Mouse (Mus musculus) embryonic facial prominence, embryonic 15.5 days (tissue): Measurements from ENCODE around the gene Tfip11. TPM values are rescaled to one million over a fixed set of nuclear protein-coding genes. Genes with fewer than 3 reads are reported as not detected.
"Not testable (repeated sequence)": the region's sequence is repeated elsewhere in the genome, so short reads cannot be mapped to it uniquely, and the experiment has no call there.

Source experiments
- ATAC-seq: fragments of 200-750 bp; cut with Nextera tagmentation; 2 replicates; pipeline ENCODE4 v1.8.0; 2017; ENCODE audit warnings: low read depth, moderate TSS enrichment; ENCODE audit not compliant: insufficient number of reproducible peaks, low FRiP score, low TSS enrichment
- H3K27ac ChIP-seq: fragments of 300-500 bp; sonication (generic); replicated peaks from 2 replicates; pipeline ENCODE4 v1.5.1; 2015; ENCODE audit warnings: mild to moderate bottlenecking, inconsistent platforms
- H3K27me3 ChIP-seq: fragments of 300-500 bp; sonication (generic); 2 replicates; pipeline ENCODE4 v1.6.1; 2015; ENCODE audit warnings: inconsistent platforms
- H3K36me3 ChIP-seq: fragments of 300-500 bp; sonication (generic); 2 replicates; pipeline ENCODE4 v1.6.1; 2015; ENCODE audit warnings: mild to moderate bottlenecking, inconsistent platforms
- H3K4me1 ChIP-seq: fragments of 300-500 bp; sonication (generic); 2 replicates; pipeline ENCODE4 v1.6.1; 2015; ENCODE audit warnings: inconsistent platforms
- H3K4me2 ChIP-seq: fragments of 300-500 bp; sonication (generic); replicated peaks from 2 replicates; pipeline ENCODE4 v1.6.1; 2015; ENCODE audit warnings: mild to moderate bottlenecking, inconsistent platforms
- H3K4me3 ChIP-seq: fragments of 300-500 bp; sonication (generic); replicated peaks from 2 replicates; pipeline ENCODE4 v1.5.1; 2015; ENCODE audit warnings: mild to moderate bottlenecking, inconsistent platforms
- H3K9ac ChIP-seq: fragments of 300-500 bp; sonication (generic); 2 replicates; pipeline ENCODE4 v1.6.1; 2015; ENCODE audit warnings: inconsistent platforms
- H3K9me3 ChIP-seq: fragments of 300-500 bp; sonication (generic); replicated peaks from 2 replicates; pipeline ENCODE4 v1.6.1; 2016; ENCODE audit warnings: inconsistent platforms
- WGBS: fragments of 180-500 bp; shearing (Covaris S2); methylation state at CpG from one replicate; pipeline ENCODE4 v1.1.7; 2015; 5-methylcytosine and 5-hydroxymethylcytosine counted together
- polyA plus RNA-seq: library from polyadenylated mRNA; unstranded; fragments of >200 nt; fragmentation: Nextera tagmentation; extraction: Ambion mirVana; gene quantifications from 2 replicates; pipeline ENCODE4 v1.2.1, GENCODE M21; 2015

Tfip11 gene
- polyA plus RNA-seq, 1 experiment from 2014 or later: 31.1 TPM

GRCm38 (mm10) chr5:112301694-112302093 lies 24.5 kb upstream of the Tfip11 start:
- H3K36me3 ChIP-seq: peaks cover 9% of the 10 kb centered on the region; the same call in 1 of the 2 replicates
- H3K27me3 ChIP-seq: no peaks in the 10 kb centered on the region
- H3K9me3 ChIP-seq: no peaks in the 10 kb centered on the region
- 0 out of 2 replicates have a peak, but pooled peaks cover 3% of the 10 kb centered on the region for H3K4me1 ChIP-seq
- no peak overlapping the region for H3K9ac ChIP-seq
- no peak overlapping the region for H3K4me2 ChIP-seq
- no peak overlapping the region for H3K27ac ChIP-seq
- WGBS: 72% methylated on average over 4 of the region's 4 CpGs
- H3K4me3 ChIP-seq: no peak overlapping the region
- no peak for ATAC-seq

GRCm38 (mm10) chr5:112302310-112302709 lies 23.8 kb upstream of the Tfip11 start:
- H3K27ac ChIP-seq: no peak overlapping the region
- H3K9me3 ChIP-seq: no peaks in the 10 kb centered on the region
- ATAC-seq: no peak
- H3K9ac ChIP-seq: no peak overlapping the region
- H3K36me3 ChIP-seq: peaks cover 12% of the 10 kb centered on the region
- H3K4me3 ChIP-seq: no peak overlapping the region
- H3K4me1 ChIP-seq: 0 out of 2 replicates have a peak, but pooled peaks cover 3% of the 10 kb centered on the region
- H3K4me2 ChIP-seq: no peak overlapping the region
- 92% methylated on average over 5 of the region's 5 CpGs for WGBS
- no peaks in the 10 kb centered on the region for H3K27me3 ChIP-seq

GRCm38 (mm10) chr5:112305842-112306241 lies 20.3 kb upstream of the Tfip11 start:
- Histone ChIP-seq H3K4me3 (no peak overlapping the region), H3K9me3 (no peaks in the 10 kb centered on the region), H3K27ac (no peak overlapping the region), H3K27me3 (no peaks in the 10 kb centered on the region), H3K9ac (no peak overlapping the region), H3K4me2 (no peak overlapping the region), H3K36me3 (peaks cover 45% of the 10 kb centered on the region), H3K4me1 (0 out of 2 replicates have a peak, but pooled peaks cover 3% of the 10 kb centered on the region)
- ATAC-seq: no peak
- 62% methylated on average over 5 of the region's 5 CpGs for WGBS

- H3K9me3 ChIP-seq: no peaks in the 10 kb centered on the region
- H3K27me3 ChIP-seq: no peaks in the 10 kb centered on the region
Measured at GRCm38 (mm10) chr5:112313222-112313885, 12.8 kb upstream of the Tfip11 start.

DNA sequence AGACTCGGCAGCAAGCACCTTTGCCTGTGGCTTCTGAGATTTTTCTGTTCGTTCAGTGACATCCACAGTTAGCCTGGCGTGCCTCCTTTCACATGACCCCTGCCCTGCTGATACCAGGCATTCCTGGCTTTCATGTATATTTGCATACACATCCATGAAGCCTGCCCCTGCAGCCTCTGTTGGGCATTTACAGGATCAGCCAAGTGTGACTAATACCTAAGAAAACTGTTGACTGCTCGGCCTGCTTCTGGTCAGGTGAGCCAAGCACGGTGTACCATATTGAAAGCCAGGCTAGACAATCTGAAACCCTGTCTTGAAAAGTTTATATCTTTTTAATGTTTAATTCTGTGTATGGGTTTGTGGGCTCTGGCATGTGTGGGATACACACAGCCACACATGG lies 9.7 kb upstream of the Tfip11 start:
- no peak for ATAC-seq
- no peaks in the 10 kb centered on the region for H3K27me3 ChIP-seq
- peaks cover 36% of the 10 kb centered on the region for H3K36me3 ChIP-seq
- no peak overlapping the region for H3K27ac ChIP-seq
- H3K4me2 ChIP-seq: no peak overlapping the region
- no peak overlapping the region for H3K9ac ChIP-seq
- no peaks in the 10 kb centered on the region for H3K4me1 ChIP-seq
- no peaks in the 10 kb centered on the region for H3K9me3 ChIP-seq
- WGBS: 71% methylated on average over 5 of the region's 5 CpGs
- no peak overlapping the region for H3K4me3 ChIP-seq

More at GRCm38 (mm10) chr5:112313222-112313885, 12.8 kb upstream of the Tfip11 start:
- Histone ChIP-seq H3K36me3 (peaks cover 65% of the 10 kb centered on the region), H3K27ac (no peak overlapping the region), H3K4me3 (no peak overlapping the region), H3K9ac (no peak overlapping the region), H3K4me1 (no peaks in the 10 kb centered on the region), H3K4me2 (no peak overlapping the region)
- no peak for ATAC-seq
- WGBS: 80% methylated on average over 11 of the region's 11 CpGs

- H3K4me2 ChIP-seq: no peak overlapping the region
- H3K4me3 ChIP-seq: no peak overlapping the region
- H3K27me3 ChIP-seq: no peaks in the 10 kb centered on the region
- H3K36me3 ChIP-seq: peaks cover 35% of the 10 kb centered on the region
- H3K9me3 ChIP-seq: no peaks in the 10 kb centered on the region
- no peak overlapping the region for H3K9ac ChIP-seq
- no peaks in the 10 kb centered on the region for H3K4me1 ChIP-seq
- 61% methylated on average over 5 of the region's 5 CpGs for WGBS
- H3K27ac ChIP-seq: no peak overlapping the region
- no peak for ATAC-seq
Measured at GRCm38 (mm10) chr5:112317328-112317727, 8.8 kb upstream of the Tfip11 start.

DNA sequence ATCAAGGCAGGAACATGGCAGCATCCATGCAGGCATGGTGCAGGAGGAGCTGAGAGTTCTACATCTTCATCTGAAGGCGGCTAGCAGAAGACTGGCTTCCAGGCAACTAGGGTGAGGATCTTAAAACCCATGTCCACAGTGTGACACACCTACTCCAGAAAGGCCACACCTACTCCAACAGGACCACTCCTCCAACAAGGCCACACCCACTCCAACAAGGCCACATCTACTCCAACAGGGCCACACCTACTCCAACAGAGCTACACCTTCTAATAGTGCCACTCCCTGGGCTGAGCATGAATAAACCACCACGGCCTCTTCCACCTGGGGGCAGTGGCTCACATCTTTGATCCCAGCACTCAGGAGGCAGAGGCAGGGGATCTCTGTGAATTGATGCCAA lies 6.8 kb upstream of the Tfip11 start:
- not testable (repeated sequence) for H3K27me3 ChIP-seq, H3K9ac ChIP-seq, H3K27ac ChIP-seq, H3K4me2 ChIP-seq, H3K9me3 ChIP-seq, H3K4me3 ChIP-seq, H3K4me1 ChIP-seq, ATAC-seq
- WGBS: 57% methylated on average over 2 of the region's 2 CpGs
- 0 out of 2 replicates have a peak, but pooled peaks cover 17% of the 10 kb centered on the region for H3K36me3 ChIP-seq

GRCm38 (mm10) chr5:112320379-112320778 lies 5.8 kb upstream of the Tfip11 start:
- 68% methylated on average over 5 of the region's 5 CpGs for WGBS

DNA sequence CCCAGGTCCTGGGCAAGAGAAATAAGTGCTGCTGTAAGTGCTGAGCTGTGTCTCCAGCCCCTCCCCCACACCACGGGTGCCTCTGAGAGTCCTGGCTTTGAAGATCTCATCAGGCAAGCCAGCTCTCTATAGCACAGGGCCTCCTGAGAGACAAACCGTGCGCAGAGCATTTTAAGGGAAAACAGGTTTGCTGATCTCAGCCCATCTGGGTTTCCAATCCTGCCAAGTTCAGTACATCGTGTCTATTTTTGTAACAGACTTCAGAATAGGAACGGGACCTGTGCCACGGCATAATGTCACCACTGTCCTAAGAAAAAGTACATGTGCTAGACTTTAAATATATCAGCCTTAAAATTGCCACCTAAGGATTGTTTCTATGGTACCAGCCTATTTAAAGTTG lies 5.2 kb upstream of the Tfip11 start:
- Histone ChIP-seq H3K27me3 (no peaks in the 10 kb centered on the region), H3K9ac (no peak overlapping the region), H3K4me1 (peaks cover 15% of the 10 kb centered on the region; the same call in 1 of the 2 replicates), H3K4me3 (no peak overlapping the region), H3K36me3 (0 out of 2 replicates have a peak, but pooled peaks cover 9% of the 10 kb centered on the region), H3K27ac (no peak overlapping the region), H3K4me2 (no peak overlapping the region), H3K9me3 (no peaks in the 10 kb centered on the region)
- 40% methylated on average over 6 of the region's 6 CpGs for whole genome bisulfite sequencing
- ATAC-seq: no peak

More at GRCm38 (mm10) chr5:112320379-112320778, 5.8 kb upstream of the Tfip11 start:
- no peaks in the 10 kb centered on the region for H3K9me3 ChIP-seq
- H3K27me3 ChIP-seq: no peaks in the 10 kb centered on the region
- H3K4me2 ChIP-seq: no peak overlapping the region
- H3K4me3 ChIP-seq: no peak overlapping the region
- no peak for ATAC-seq
- peaks cover 11% of the 10 kb centered on the region; the same call in 1 of the 2 replicates for H3K4me1 ChIP-seq
- no peak overlapping the region for H3K27ac ChIP-seq
- H3K36me3 ChIP-seq: 0 out of 2 replicates have a peak, but pooled peaks cover 14% of the 10 kb centered on the region
- no peak overlapping the region for H3K9ac ChIP-seq

GRCm38 (mm10) chr5:112321376-112321775 lies 4.8 kb upstream of the Tfip11 start:
- Histone ChIP-seq H3K4me2 (no peak overlapping the region), H3K27ac (no peak overlapping the region), H3K4me3 (no peak overlapping the region), H3K9me3 (no peaks in the 10 kb centered on the region), H3K27me3 (no peaks in the 10 kb centered on the region), H3K36me3 (0 out of 2 replicates have a peak, but pooled peaks cover 4% of the 10 kb centered on the region), H3K9ac (no peak overlapping the region), H3K4me1 (peaks cover 15% of the 10 kb centered on the region; the same call in 1 of the 2 replicates)
- WGBS: 73% methylated on average over 4 of the region's 4 CpGs
- ATAC-seq: no peak

DNA sequence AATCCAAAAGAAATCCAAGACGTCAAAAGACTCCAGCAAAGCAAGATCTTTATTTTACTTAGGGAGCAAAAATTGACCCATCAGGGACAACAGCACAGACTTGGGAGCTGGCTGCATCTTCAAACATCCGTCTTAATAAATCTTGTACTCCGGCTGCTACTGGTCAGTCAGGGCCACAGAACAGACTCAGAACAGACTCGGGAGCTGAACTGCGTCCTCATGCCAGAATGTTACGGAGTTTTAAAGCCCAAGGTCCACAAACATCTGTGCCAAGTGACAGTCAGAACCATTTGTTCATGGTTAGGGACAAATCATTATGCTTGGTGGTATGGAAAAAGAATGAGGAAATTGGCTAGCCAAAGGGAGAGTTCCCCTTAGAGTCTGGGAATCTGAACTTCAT lies 2.9 kb upstream of the Tfip11 start:
- Histone ChIP-seq H3K4me1 (peaks cover 30% of the 10 kb centered on the region), H3K9me3 (no peaks in the 10 kb centered on the region), H3K27ac (no peak overlapping the region), H3K4me2 (no peak overlapping the region), H3K27me3 (no peaks in the 10 kb centered on the region), H3K9ac (no peak overlapping the region), H3K36me3 (peaks cover 8% of the 10 kb centered on the region; the same call in 1 of the 2 replicates), H3K4me3 (no peak overlapping the region)
- ATAC-seq: no peak
- WGBS: 81% methylated on average over 6 of the region's 6 CpGs
